Mouse (Mus musculus) fat pad, adult 2 months (tissue): ENCODE measurements around the gene Iffo2.

Experiments
- DNase-seq: peaks from one replicate; pipeline ENCODE4 v3.0.0-alpha.2; 2011; ENCODE audit warnings: low read depth, low spot score; ENCODE audit errors: extremely low read depth

Gene Iffo2

GRCm38 (mm10) chr4:139636373-139636772 lies 106.0 kb downstream of the Iffo2 start:
- no peak for DNase-seq

- no peak for DNase-seq
Observed at GRCm38 (mm10) chr4:139637847-139638246, 107.5 kb downstream of the Iffo2 start.

- DNase-seq: no peak
Observed at GRCm38 (mm10) chr4:139638356-139638755, 108.0 kb downstream of the Iffo2 start.

GRCm38 (mm10) chr4:139639801-139640200 lies 109.5 kb downstream of the Iffo2 start:
- no peak for DNase-seq

- no peak for DNase-seq
Observed at GRCm38 (mm10) chr4:139640333-139640732, 110.0 kb downstream of the Iffo2 start.

- DNase-seq: no peak
Observed at GRCm38 (mm10) chr4:139640775-139641174, 110.4 kb downstream of the Iffo2 start.

DNA sequence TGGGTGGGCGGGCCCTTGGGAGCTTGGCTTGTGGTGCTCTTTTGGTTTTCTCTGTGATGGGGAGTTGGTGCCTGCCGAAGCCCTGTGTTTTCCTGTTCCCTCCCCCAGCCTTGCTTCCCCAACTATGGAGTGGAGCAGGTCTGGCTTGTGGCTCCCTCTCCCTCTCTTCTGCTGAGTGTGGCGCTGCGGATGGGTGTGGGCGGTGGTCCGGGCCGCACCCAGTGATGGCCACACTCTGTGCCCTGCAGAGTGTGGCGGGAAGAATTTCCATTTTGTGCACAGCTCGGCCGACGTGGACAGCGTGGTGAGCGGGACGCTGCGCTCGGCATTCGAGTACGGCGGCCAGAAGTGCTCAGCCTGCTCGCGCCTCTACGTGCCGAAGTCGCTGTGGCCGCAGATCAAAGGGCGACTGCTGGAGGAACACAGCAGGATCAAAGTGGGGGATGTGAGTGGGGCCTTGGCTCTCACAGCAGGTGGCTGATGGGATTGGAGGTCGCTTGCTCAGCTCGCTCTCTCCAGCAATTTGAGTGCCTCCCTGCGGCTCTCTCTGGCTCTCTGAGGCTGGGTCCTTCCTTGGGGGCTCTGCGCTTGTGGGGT lies 111.6 kb downstream of the Iffo2 start:
- no peak for DNase-seq

- no peak for DNase-seq
Observed at GRCm38 (mm10) chr4:139643972-139644371, 113.6 kb downstream of the Iffo2 start.

GRCm38 (mm10) chr4:139646916-139647315 lies 116.6 kb downstream of the Iffo2 start:
- DNase-seq: no peak

- DNase-seq: no peak
Observed at GRCm38 (mm10) chr4:139650086-139650743, 119.9 kb downstream of the Iffo2 start.

DNA sequence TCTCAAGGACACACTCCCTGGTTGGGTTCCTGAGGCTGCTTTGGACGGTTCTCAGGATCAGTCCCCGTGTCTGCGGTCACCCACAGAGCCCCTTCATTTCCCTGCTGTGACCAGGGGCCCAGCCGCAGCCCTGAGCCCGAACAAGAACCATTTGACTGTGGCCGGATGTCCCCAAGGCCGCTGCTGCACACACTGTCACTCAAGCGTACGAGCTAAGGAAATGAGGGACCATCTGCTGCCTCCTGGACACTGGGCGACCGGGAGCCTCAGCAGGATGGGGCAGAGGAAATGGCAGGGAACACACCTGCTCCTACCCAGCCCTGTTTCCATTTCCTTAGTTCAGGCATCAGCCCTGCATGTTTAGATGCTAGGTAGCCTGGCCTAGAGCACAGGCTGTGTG lies 120.6 kb downstream of the Iffo2 start:
- DNase-seq: no peak

- no peak for DNase-seq
Observed at GRCm38 (mm10) chr4:139653238-139653637, 122.9 kb downstream of the Iffo2 start, which contains the start of gene Tas1r2. Gene Tas1r2, plus strand, starts transcription at chr4:139653538.

DNA sequence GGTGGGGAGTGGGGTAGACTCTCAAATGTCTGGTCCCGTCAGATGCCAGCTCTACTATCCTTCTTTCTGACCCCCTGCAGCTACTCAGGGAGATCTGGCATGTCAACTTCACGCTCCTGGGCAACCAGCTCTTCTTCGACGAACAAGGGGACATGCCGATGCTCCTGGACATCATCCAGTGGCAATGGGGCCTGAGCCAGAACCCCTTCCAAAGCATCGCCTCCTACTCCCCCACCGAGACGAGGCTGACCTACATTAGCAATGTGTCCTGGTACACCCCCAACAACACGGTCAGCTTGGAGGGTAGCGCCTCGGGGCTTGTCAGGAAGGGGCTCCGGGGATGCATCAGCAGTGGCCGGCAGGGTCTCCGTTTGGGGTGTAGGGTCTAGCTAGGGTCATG lies 131.5 kb downstream of the Iffo2 start:
- no peak for DNase-seq

DNA sequence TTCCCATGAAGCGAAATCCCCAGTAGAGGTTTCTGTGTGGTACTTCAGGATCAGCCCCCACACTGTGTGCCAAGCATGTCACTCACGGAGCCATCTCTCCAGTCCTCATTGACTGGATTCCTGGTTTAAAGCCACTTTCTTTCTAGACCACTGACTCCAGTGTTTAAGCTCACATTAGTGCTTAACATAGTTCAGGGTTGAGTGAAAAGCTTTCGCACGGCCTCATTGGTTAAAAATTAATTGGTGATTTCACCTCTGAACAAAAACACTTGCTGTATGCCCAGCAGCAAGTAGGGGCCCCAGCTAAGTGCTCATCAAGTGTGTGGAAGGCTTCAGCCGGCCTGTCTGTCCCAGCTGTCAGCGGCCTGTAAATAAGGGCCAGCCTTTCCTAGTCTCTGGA lies 137.3 kb downstream of the Iffo2 start:
- DNase-seq: no peak

GRCm38 (mm10) chr4:139669847-139670246 lies 139.5 kb downstream of the Iffo2 start:
- DNase-seq: no peak
